Mouse (Mus musculus): ENCODE data around the gene Tbc1d10c.

GRCm38 (mm10) chr19:4201291-4201909 lies 10.3 kb upstream of the Tbc1d10c start, which contains the start of gene Rad9a:
- TF ChIP-seq CTCF (IDR thresholded peaks at IDR 0.05; ENCODE audit: insufficient read depth, low read length) (no peak), POLR2A (IDR thresholded peaks at IDR 0.05; ENCODE audit: borderline replicate concordance, extremely low read depth, low read depth, low read length) (peak; percentile 97; the same call in 1 of the 2 replicates)

Measured in lung, adult 2 months (tissue).